ENCODE assay signal across 8 mouse cellular contexts in the genomic region with DNA sequence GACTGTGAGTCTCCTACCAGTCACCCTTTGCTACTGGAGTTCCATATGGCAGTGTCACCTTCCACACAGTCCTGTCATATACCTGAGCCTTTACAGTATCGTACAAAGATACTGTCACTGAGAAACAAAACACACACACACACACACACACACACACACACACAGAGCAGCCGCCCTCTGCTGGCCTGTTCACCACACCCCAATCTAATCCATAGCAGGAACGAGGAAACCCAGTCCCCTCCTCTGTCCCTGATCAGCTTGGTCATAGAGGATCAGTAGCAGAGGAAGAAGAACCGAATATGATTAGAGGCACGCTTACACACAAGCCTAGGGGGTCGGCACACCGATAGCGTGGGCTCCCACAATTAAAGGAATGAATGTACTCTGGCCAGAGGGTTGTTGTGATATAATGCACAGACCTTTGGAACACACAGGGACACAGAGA. TPM values are rescaled to one million over a fixed set of nuclear protein-coding genes. Genes with fewer than 3 reads are reported as not detected.
DNase-seq lines count a peak whose midpoint lies in the region; ATAC-seq lines count a peak whose summit lies in the region.

No protein-coding gene starts in this region.

- peak overlapping the region; percentile 54; the same call in 1 of the 2 replicates for H3K9ac ChIP-seq in lung, embryonic 15.5 days
- H3K9ac ChIP-seq in embryonic facial prominence, embryonic 15.5 days, result no peak overlapping the region
- H3K9ac ChIP-seq in limb, embryonic 11.5 days (ENCODE audit: low read length), result no peak overlapping the region

- ATAC-seq in lung, embryonic 15.5 days (ENCODE audit: borderline replicate concordance, extremely low read depth, low FRiP score, low TSS enrichment), result no peak
- no peak for ATAC-seq in embryonic facial prominence, embryonic 15.5 days (ENCODE audit: insufficient number of reproducible peaks, low FRiP score, low TSS enrichment, low read depth)
- ATAC-seq in limb, embryonic 11.5 days (ENCODE audit: insufficient number of reproducible peaks, low FRiP score, low TSS enrichment, low read depth), result no peak

- no peaks in the 10 kb centered on the region for H3K27me3 ChIP-seq in lung, embryonic 15.5 days
- H3K27me3 ChIP-seq in embryonic facial prominence, embryonic 15.5 days, result no peaks in the 10 kb centered on the region
- H3K27me3 ChIP-seq in limb, embryonic 11.5 days (ENCODE audit: control insufficient read depth, insufficient read depth, low read length), result no peaks in the 10 kb centered on the region

- WGBS in lung, embryonic 15.5 days, result 46% methylated on average over 8 of the region's 8 CpGs
- 43% methylated on average over 8 of the region's 8 CpGs for WGBS in embryonic facial prominence, embryonic 15.5 days
- WGBS in limb, embryonic 11.5 days, result 67% methylated on average over 8 of the region's 8 CpGs

- intact Hi-C loops in left cerebral cortex, postnatal 14 days (cut with DNase I), result no loop called here

- H3K27ac ChIP-seq in lung, embryonic 15.5 days, result no peak overlapping the region
- no peak overlapping the region for H3K27ac ChIP-seq in embryonic facial prominence, embryonic 15.5 days (replicated peaks)
- H3K27ac ChIP-seq in limb, embryonic 11.5 days (replicated peaks; ENCODE audit: low read depth, low read length), result no peak overlapping the region

- peaks cover 35% of the 10 kb centered on the region for H3K4me1 ChIP-seq in lung, embryonic 15.5 days
- peaks cover 39% of the 10 kb centered on the region for H3K4me1 ChIP-seq in embryonic facial prominence, embryonic 15.5 days
- H3K4me1 ChIP-seq in limb, embryonic 11.5 days (ENCODE audit: control insufficient read depth, insufficient read depth, low read length), result peaks cover 5% of the 10 kb centered on the region

- peak overlapping the region; percentile 64 for H3K4me2 ChIP-seq in lung, embryonic 15.5 days
- peak overlapping the region; percentile 88; the same call in 1 of the 2 replicates for H3K4me2 ChIP-seq in embryonic facial prominence, embryonic 15.5 days (replicated peaks)
- H3K4me2 ChIP-seq in limb, embryonic 11.5 days (ENCODE audit: low read depth, severe bottlenecking), result peak overlapping the region; percentile 15; the same call in 1 of the 2 replicates

- H3K4me3 ChIP-seq in lung, embryonic 15.5 days, result peak overlapping the region; percentile 57
- peak overlapping the region; percentile 75 for H3K4me3 ChIP-seq in embryonic facial prominence, embryonic 15.5 days (replicated peaks)
- H3K4me3 ChIP-seq in limb, embryonic 11.5 days (ENCODE audit: low read depth, low read length), result no peak overlapping the region

- H3K9me3 ChIP-seq in lung, embryonic 15.5 days, result no peaks in the 10 kb centered on the region
- H3K9me3 ChIP-seq in embryonic facial prominence, embryonic 15.5 days (replicated peaks), result no peaks in the 10 kb centered on the region
- no peaks in the 10 kb centered on the region for H3K9me3 ChIP-seq in limb, embryonic 11.5 days (ENCODE audit: control insufficient read depth, low read length)

- H3K36me3 ChIP-seq in lung, embryonic 15.5 days, result no peaks in the 10 kb centered on the region
- H3K36me3 ChIP-seq in embryonic facial prominence, embryonic 15.5 days, result 0 out of 2 replicates have a peak, but pooled peaks cover 4% of the 10 kb centered on the region
- no peaks in the 10 kb centered on the region for H3K36me3 ChIP-seq in limb, embryonic 11.5 days (ENCODE audit: control insufficient read depth, insufficient read depth, low read length)

- no peak for DNase-seq in lung, postnatal 25 days (ENCODE audit: low spot score)
- DNase-seq in limb, embryonic 11.5 days (ENCODE audit: low spot score), result no peak
- DNase-seq in retina, embryonic 14.5 days (ENCODE audit: low spot score), result peak; percentile 33
- no peak for DNase-seq in testis, postnatal 14 days (ENCODE audit: low spot score)
- DNase-seq in spleen, adult 12 weeks (ENCODE audit: low spot score), result no peak
- DNase-seq in left cerebral cortex, postnatal 14 days (ENCODE audit: low spot score in 2 of 2), result no peak

RNA-seq across cellular contexts. Expression of a gene that starts 1.7 kb away (rescaled TPM):
- polyA plus RNA-seq in lung, embryonic 15.5 days (2015; fragmentation: Nextera tagmentation; extraction: Ambion mirVana), result 57.9 and 61.7 TPM in 2 replicates
- 56.1 and 63.5 TPM in 2 replicates for polyA plus RNA-seq in embryonic facial prominence, embryonic 15.5 days (2015; fragmentation: Nextera tagmentation; extraction: Ambion mirVana)
- polyA plus RNA-seq in limb, embryonic 11.5 days (2014; fragmentation: Nextera tagmentation; extraction: Ambion mirVana), result 35.7 and 36.8 TPM in 2 replicates
- total RNA-seq in left cerebral cortex, postnatal 14 days (2021), result 10 to 100 TPM; 12.5 to 15.7 TPM

RNA-seq across cellular contexts. Expression of a gene that starts 29.9 kb away (rescaled TPM):
- polyA plus RNA-seq in lung, embryonic 15.5 days (2015; fragmentation: Nextera tagmentation; extraction: Ambion mirVana), result 17.4 and 17.8 TPM in 2 replicates
- 15.8 and 18.6 TPM in 2 replicates for polyA plus RNA-seq in embryonic facial prominence, embryonic 15.5 days (2015; fragmentation: Nextera tagmentation; extraction: Ambion mirVana)
- 17.5 and 19.0 TPM in 2 replicates for polyA plus RNA-seq in limb, embryonic 11.5 days (2014; fragmentation: Nextera tagmentation; extraction: Ambion mirVana)
- 10 to 100 TPM; 11.0 to 12.4 TPM for total RNA-seq in left cerebral cortex, postnatal 14 days (2021)

Comparison
In these comparisons a context has a peak if more than half of its experiments do, and no peak if none do; other contexts are left out.
1. H3K4me2 ChIP-seq: peak in every context shown above with its lines; median percentile 88 in embryonic facial prominence, embryonic 15.5 days; 64 in lung, embryonic 15.5 days; 15 in limb, embryonic 11.5 days.